Mouse (Mus musculus): Measurements from ENCODE around the gene Jag1. TPM values are rescaled to one million over a fixed set of nuclear protein-coding genes. Genes with fewer than 3 reads are reported as not detected.

Gene Jag1
- total and polyA plus RNA-seq, 3 experiments, result not detected

- TF ChIP-seq ELF1 (IDR thresholded peaks at IDR 0.05; ENCODE audit: low read depth, low read length) (no peak), ZNF384 (IDR thresholded peaks at IDR 0.05; ENCODE audit: low read depth, low read length) (no peak), JUND (conservative IDR thresholded peaks at IDR 0.05; ENCODE audit: low read depth, low read length) (no peak), NRF1 (IDR thresholded peaks at IDR 0.05; ENCODE audit: low read depth, low read length) (no peak), ZMIZ1 (IDR thresholded peaks at IDR 0.05; ENCODE audit: low read depth, low read length) (no peak), JUN (IDR thresholded peaks at IDR 0.05; ENCODE audit: insufficient read depth, low read depth, low read length) (no peak), MXI1 (IDR thresholded peaks at IDR 0.05; ENCODE audit: low read depth, low read length) (no peak), IRF4 (IDR thresholded peaks at IDR 0.05; ENCODE audit: low read depth, low read length) (no peak), EP300 (IDR thresholded peaks at IDR 0.05; ENCODE audit: low read length) (no peak), MEF2A (IDR thresholded peaks at IDR 0.05; ENCODE audit: borderline replicate concordance, low read depth, low read length) (no peak), NELFE (IDR thresholded peaks at IDR 0.05; ENCODE audit: low read depth, low read length) (no peak), CHD1 (IDR thresholded peaks at IDR 0.05; ENCODE audit: low read depth, low read length) (no peak), KAT2A (IDR thresholded peaks at IDR 0.05; ENCODE audit: insufficient replicate concordance, low read length) (no peak), SIN3A (IDR thresholded peaks at IDR 0.05; ENCODE audit: low read length) (no peak), USF1 (IDR thresholded peaks at IDR 0.05; ENCODE audit: low read depth, low read length) (no peak), ZC3H11A (IDR thresholded peaks at IDR 0.05; ENCODE audit: low read depth, low read length) (no peak), MAX (IDR thresholded peaks at IDR 0.05; ENCODE audit: low read length) (no peak), PAX5 (IDR thresholded peaks at IDR 0.05; ENCODE audit: low read length) (no peak), SMC3 (IDR thresholded peaks at IDR 0.05; ENCODE audit: low read depth, low read length) (no peak)
- in situ Hi-C loops (cut with MboI; ENCODE audit: low pct_ligation_motif_present, low pct_unique_long_range_greater_than_20kb, low sequenced_read_pairs) (no loop called here), dilution Hi-C loops (cut with MboI; ENCODE audit: extremely low pct_ligation_motif_present, extremely low pct_unique_long_range_greater_than_20kb, low sequenced_read_pairs) (no loop called here)
These were observed 21.6 kb upstream of the Jag1 start for GRCm38 (mm10) chr2:137138063-137138462.

GRCm38 (mm10) chr2:137134035-137134434 lies 17.6 kb upstream of the Jag1 start:
- H3K27ac ChIP-seq (ENCODE audit: insufficient read depth, low read depth), result no peak overlapping the region
- H3K79me2 ChIP-seq (replicated peaks; ENCODE audit: control insufficient read depth, extremely low read depth, insufficient read depth, poor library complexity, severe bottlenecking), result no peaks in the 10 kb centered on the region
- TF ChIP-seq SMC3 (IDR thresholded peaks at IDR 0.05; ENCODE audit: low read depth, low read length) (no peak), PAX5 (IDR thresholded peaks at IDR 0.05; ENCODE audit: low read length) (no peak), RCOR1 (conservative IDR thresholded peaks at IDR 0.05; ENCODE audit: low read depth, low read length) (no peak), IRF4 (IDR thresholded peaks at IDR 0.05; ENCODE audit: low read depth, low read length) (no peak), MAFK (IDR thresholded peaks at IDR 0.05; ENCODE audit: insufficient replicate concordance, low read length) (no peak), ELF1 (IDR thresholded peaks at IDR 0.05; ENCODE audit: low read depth, low read length) (no peak), USF1 (IDR thresholded peaks at IDR 0.05; ENCODE audit: low read depth, low read length) (no peak), CHD1 (IDR thresholded peaks at IDR 0.05; ENCODE audit: low read depth, low read length) (no peak), NELFE (IDR thresholded peaks at IDR 0.05; ENCODE audit: low read depth, low read length) (no peak), EP300 (IDR thresholded peaks at IDR 0.05; ENCODE audit: low read length) (no peak), GABPA (IDR thresholded peaks at IDR 0.05; ENCODE audit: insufficient replicate concordance, low read depth, low read length) (no peak)
- H3K4me3 ChIP-seq (replicated peaks in 1 of 3; ENCODE audit: low read depth in 2 of 3, low read length in 2 of 3, poor library complexity in 1 of 3), result no peak overlapping the region
- in situ Hi-C loops (cut with MboI; ENCODE audit: low pct_ligation_motif_present, low pct_unique_long_range_greater_than_20kb, low sequenced_read_pairs) (no loop called here), dilution Hi-C loops (cut with MboI; ENCODE audit: extremely low pct_ligation_motif_present, extremely low pct_unique_long_range_greater_than_20kb, low sequenced_read_pairs) (no loop called here)
- H3K36me3 ChIP-seq (replicated peaks in 1 of 2; ENCODE audit: control insufficient read depth in 1 of 2, insufficient read depth in 1 of 2, low read length in 1 of 2), result no peaks in the 10 kb centered on the region
- H3K9ac ChIP-seq (ENCODE audit: insufficient read depth, low read depth), result no peak overlapping the region
- no peak overlapping the region for H3K4me2 ChIP-seq (ENCODE audit: insufficient read depth, low read depth, poor library complexity, severe bottlenecking)
- DNase-seq (ENCODE audit: extremely low read depth), result no peak
- no peaks in the 10 kb centered on the region for H3K4me1 ChIP-seq (ENCODE audit: control insufficient read depth in 1 of 2, insufficient read depth in 2 of 2)
- no peaks in the 10 kb centered on the region for H3K9me3 ChIP-seq (replicated peaks; ENCODE audit: low read length)
- no peaks in the 10 kb centered on the region for H3K27me3 ChIP-seq (replicated peaks)

More at GRCm38 (mm10) chr2:137138063-137138462, 21.6 kb upstream of the Jag1 start:
- no peaks in the 10 kb centered on the region for H3K79me2 ChIP-seq (replicated peaks; ENCODE audit: control insufficient read depth, extremely low read depth, insufficient read depth, poor library complexity, severe bottlenecking)
- no peaks in the 10 kb centered on the region for H3K27me3 ChIP-seq (replicated peaks)
- no peaks in the 10 kb centered on the region for H3K9me3 ChIP-seq (replicated peaks; ENCODE audit: low read length)
- H3K36me3 ChIP-seq (replicated peaks in 1 of 2; ENCODE audit: control insufficient read depth in 1 of 2, insufficient read depth in 1 of 2, low read length in 1 of 2), result no peaks in the 10 kb centered on the region
- H3K9ac ChIP-seq (ENCODE audit: insufficient read depth, low read depth), result no peak overlapping the region
- no peaks in the 10 kb centered on the region for H3K4me1 ChIP-seq (ENCODE audit: control insufficient read depth in 1 of 2, insufficient read depth in 2 of 2)
- H3K4me2 ChIP-seq (ENCODE audit: insufficient read depth, low read depth, poor library complexity, severe bottlenecking), result no peak overlapping the region
- no peak overlapping the region for H3K4me3 ChIP-seq (replicated peaks in 1 of 3; ENCODE audit: low read depth in 2 of 3, low read length in 2 of 3, poor library complexity in 1 of 3)
- H3K27ac ChIP-seq (ENCODE audit: insufficient read depth, low read depth), result no peak overlapping the region
- no peak for DNase-seq (ENCODE audit: extremely low read depth)

Measured in CH12.LX (cell line).